Mouse (Mus musculus): Measurements from ENCODE around the gene Gstcd.

DNA sequence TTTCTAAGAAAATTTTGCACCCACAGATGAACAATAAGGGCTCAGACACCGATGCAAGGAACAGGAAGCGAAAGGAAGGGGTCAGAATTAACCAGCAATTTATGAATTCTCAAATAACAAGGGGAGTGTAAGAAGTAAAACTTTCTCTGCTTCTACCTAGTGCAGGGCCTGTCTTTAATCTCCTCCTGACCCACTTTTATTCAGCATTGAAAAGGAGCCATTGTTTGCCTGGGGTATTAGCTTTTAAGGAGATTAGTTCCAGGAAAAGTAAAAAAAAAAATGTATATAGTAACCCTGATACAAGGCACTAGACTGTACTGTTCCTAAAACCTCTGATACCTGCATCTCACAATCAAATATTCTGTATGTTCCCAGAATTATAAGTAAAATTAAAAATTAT lies 64.9 kb downstream of the Gstcd start:
- TF ChIP-seq NELFE (IDR thresholded peaks at IDR 0.05; ENCODE audit: low read depth, low read length) (no peak), MAX (IDR thresholded peaks at IDR 0.05; ENCODE audit: low read length) (no peak), CTCF (conservative IDR thresholded peaks at IDR 0.05 in 1 of 2, IDR thresholded peaks at IDR 0.05 in 1 of 2; ENCODE audit: low read depth in 2 of 2, low read length in 2 of 2) (no peak), GABPA (IDR thresholded peaks at IDR 0.05; ENCODE audit: insufficient replicate concordance, low read depth, low read length) (no peak), POLR2A (IDR thresholded peaks at IDR 0.05; ENCODE audit: low read depth, low read length) (no peak), E2F4 (IDR thresholded peaks at IDR 0.05; ENCODE audit: insufficient replicate concordance, low read depth, low read length) (no peak), ZC3H11A (IDR thresholded peaks at IDR 0.05; ENCODE audit: low read depth, low read length) (no peak), NRF1 (IDR thresholded peaks at IDR 0.05; ENCODE audit: low read depth, low read length) (no peak), TCF12 (IDR thresholded peaks at IDR 0.05; ENCODE audit: low read depth, low read length) (no peak), HCFC1 (IDR thresholded peaks at IDR 0.05; ENCODE audit: low read depth, low read length) (no peak), MEF2A (IDR thresholded peaks at IDR 0.05; ENCODE audit: borderline replicate concordance, low read depth, low read length) (no peak), USF1 (IDR thresholded peaks at IDR 0.05; ENCODE audit: low read depth, low read length) (no peak), USF2 (conservative IDR thresholded peaks at IDR 0.05; ENCODE audit: low read depth, low read length) (no peak), MAZ (IDR thresholded peaks at IDR 0.05; ENCODE audit: low read depth, low read length) (no peak)
